Mouse (Mus musculus): ENCODE measurements at regions not wholly inside any gene's neighbourhood (a gene's known extent, or its start where the extent isn't known, plus 50 kb on each side); places are given as distances from the start of the nearest gene placed in this dataset.
A peak's percentile ranks its signal among the peaks of the same experiment; 100 is the strongest.

DNA sequence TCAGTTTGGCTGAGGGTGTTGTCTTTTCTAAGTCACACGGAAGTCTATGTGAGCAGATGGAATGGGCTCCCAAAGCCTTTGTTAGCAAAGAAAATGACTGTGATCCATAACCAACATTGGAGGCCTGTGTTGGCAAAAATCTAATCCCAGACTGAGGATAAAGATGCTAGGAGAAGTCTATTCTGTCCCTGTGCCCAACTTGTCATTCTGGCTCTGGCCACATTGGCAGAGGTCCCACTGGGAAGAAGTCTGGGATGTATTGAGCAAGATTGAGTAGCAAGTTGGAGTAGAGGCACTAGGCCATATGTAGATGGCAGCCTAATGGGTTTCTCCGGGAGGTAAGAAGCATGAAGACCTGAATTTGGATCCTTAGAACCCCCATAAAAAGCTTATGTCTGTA, 54.1 kb downstream of the Nog start:
- DNase-seq (ENCODE audit: low spot score): no peak

DNA sequence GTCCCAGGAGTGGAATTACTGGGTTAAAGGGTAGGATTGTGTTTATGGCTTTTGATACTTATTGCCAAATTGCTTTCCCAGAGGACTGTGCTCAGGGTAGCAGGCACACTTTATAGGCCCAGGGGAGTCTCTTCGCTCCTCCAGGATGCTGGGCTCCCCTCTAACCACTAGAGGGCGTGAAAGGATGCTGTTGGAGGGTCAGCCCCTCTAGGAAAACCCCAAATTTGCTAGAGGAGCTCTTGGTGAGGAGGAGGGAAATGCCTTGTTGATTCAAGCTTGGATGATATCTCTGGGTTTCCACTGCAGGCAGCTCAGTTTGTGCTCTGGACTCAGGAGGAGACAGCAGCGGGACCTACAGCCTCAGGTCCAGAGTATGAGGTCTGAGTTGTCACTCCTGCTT, 58.8 kb downstream of the Nog start:
- DNase-seq (ENCODE audit: low spot score): no peak

DNA sequence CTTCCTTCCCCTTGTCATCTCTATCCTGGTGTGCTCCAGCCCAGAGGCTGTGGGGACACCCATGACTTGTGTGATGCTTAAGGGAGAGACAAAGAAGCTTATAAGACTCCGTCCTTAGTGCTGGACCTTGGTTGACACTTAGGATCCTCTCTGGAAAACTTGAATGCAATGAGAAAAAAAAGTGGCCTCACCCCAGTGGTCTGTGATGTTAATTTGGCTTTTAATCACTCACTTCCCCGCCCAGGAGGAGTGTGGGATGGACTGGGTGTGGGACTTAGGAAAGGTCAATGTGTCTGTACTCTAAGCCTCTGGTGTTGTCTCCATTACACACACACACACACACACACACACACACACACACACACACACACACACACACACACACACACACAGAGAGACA, 60.0 kb downstream of the Nog start:
- DNase-seq (ENCODE audit: low spot score): no peak

DNA sequence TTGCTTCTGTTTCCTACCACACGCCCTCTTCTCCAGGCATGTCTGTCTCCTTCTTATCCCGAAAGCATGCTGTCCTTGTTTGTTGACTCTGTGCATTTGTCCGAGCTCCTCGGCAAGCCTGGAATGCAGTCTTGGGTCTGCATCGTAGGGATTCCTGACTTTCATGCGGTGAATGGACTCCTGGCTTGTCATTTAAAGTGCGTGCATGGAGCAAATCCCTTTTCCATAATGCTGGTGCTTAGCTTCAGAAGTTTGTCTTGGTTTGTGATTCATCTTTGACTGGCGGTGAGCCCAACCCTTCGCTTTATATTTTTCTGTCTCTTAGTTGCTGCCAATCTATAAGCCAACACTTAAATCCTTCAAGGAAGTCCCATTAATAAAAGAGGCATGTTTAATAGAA, 62.2 kb downstream of the Nog start:
- DNase-seq (ENCODE audit: low spot score): no peak

DNA sequence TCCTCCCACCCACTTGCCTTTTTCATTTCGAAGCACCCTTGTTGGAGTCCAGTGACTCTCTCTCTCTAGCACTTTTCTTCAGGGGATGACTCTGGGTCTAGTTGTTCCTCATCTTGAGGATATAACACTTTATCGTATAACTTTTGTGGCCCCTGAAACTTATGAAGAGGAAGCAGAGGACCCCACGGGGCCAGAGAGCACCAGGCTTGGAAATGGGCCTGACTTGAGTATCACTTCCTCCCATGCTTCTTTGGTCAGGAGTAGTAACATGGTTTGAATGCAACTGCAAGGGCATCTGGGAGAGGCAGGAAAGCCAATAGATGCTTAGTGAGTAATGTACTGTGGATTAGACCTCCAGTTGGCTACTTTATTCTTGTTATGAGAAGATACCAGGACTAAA, 65.2 kb downstream of the Nog start:
- DNase-seq (ENCODE audit: low spot score): no peak

DNA sequence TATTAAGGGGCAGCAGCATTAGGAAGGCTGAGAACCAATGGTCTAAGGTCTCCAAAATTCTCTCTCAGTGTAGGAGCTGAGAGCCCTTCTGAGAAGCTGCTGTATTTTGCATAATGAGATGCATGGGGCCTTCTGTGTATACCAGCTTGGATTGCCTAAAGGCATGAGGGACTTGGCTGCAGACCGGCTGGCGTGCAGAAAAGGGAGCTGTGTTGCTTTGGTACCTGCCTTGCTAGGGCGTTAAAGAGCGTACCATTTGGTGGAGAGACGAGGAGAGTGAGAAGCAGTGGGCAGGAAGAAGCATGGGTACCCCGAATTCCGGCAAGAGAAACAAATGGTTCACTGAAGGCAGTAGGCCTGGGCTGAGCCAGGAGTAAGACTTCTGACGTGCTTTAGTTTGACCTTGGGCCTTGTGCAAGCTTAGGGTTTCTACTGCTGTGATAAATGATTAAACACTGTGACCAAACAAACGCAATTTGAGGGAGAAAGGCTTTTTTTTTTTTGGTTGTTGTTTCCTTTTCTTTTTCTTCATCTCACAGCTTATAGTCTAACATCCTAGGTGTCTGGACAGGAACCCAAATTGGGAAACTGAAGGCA, 69.2 kb downstream of the Nog start:
- no peak for DNase-seq (ENCODE audit: low spot score)

DNA sequence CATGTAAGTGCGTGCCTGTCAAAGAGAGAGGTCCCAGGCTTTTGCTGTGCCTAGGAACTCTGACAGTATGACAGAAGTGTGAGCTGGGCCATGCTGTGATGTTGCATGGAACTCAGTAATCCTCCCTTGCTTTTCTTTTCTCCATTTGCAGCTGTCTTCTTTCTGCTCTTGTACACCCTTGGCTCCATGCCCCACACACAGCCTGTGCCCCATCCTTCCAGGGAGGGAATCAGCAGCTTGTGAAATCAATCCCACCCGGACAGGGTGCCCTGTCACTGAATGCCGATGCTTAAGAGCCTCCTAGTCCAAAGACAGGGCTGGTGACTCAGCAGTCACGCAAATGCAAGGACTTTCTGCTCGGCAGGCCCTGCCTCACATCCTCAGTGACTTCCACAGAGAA, 72.4 kb downstream of the Nog start:
- DNase-seq (ENCODE audit: low spot score): no peak

DNA sequence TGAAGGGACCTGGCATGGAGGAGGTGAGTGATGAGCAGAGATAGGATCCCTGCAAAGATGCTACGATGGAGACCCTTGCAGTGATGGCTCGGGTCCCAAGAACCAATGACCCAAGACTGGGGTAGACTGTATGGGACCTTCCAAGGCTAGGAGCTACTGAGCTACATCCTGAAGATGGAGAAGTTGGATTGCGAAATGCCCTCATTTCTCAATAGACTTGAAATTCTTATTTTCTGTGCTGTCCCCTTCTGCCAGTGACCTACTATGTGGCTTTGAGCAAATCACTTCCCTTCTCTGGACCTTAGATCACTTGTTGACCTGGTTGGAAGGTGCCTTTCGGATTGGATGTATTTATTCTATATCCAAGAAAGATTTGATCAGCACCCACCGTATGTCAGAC, 88.9 kb downstream of the Nog start:
- no peak for DNase-seq (ENCODE audit: low spot score)

DNA sequence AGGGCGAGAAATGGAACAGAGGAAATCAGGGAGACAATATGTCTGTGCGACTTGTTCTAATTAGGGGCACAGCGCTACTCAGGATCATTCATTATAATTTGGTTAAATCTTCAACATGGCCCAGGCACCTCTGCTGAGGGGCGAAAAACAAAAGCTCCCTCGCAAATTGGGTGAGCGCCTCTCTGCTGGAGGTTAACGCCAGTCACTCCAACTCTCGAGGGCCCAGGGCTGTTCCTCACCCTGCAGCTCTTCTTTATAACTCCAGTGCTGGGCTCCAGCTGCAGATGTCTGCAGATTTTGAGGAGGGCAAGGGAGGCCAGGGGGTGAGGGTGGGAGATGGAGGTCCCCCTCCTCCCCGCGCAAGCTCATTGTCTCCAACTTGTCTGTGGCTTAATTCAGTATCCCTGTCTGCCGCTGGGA, 92.6 kb downstream of the Nog start:
- DNase-seq (ENCODE audit: low spot score): no peak

DNA sequence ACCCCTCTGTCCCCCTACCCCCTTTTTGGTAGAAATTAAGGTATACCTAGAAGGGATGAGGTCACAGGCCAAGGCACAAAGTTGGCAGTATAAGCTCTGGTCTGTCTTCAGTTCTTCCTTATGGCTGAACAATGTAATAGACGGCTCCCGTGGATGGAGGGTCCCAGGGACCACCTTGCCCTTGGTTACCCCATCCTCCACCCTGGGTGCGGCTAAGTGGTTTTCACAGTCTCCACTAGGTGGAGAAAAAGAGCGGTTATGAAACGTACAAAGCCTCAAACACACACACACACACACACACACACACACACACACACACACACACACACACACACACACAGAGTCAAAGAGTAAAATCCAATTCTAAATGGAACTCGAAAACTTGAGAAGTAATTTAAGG, 93.1 kb downstream of the Nog start:
- DNase-seq (ENCODE audit: low spot score): no peak

DNA sequence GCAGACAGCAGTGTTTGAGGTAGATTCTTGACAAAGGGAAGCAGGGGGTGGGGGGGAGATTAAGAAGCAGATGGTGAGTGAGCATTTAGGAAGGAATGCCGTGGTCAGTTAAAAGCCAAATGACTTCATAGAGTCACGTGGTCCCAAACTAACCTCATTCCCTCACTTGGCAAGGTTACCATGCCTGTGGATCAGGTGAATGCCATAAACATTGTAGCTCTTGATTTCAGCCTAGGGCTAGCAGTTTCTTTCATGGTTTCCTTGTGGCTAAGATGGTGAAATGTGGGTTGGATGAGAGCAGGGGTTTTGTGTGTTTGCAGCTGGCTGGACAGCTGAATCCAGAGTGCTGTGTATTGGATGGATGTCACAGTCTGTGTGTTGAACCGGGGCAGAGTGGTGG, 95.3 kb downstream of the Nog start:
- DNase-seq (ENCODE audit: low spot score): no peak

DNA sequence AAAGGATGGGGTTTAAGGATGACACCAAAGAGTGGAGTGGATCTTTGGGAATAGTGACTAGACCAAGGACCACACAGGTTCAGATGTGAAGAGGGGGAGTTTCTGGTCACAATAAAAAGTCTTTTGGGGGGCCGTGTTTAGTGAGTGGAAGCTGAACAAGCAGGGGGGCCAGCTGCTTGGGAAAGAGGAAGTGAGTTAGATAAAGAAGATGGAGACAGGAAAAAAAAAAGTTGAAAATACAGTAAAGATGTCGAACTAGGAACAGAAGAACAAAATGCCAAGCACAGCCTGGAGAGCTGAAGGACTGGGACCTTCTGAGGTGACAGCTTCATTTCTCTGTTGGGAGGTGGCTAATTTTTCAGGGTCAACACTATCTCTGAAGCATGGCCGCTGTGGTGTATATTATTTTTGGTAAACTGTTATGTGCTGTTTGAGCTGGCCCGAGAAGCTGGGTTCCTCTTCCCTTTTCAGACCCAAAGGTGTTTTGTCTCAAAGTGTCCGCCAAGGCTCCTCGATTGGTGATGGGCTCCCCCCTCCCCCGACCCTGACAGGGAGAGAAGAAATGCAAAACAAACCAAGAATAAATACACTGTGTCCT, 97.1 kb downstream of the Nog start:
- no peak for DNase-seq (ENCODE audit: low spot score)

DNA sequence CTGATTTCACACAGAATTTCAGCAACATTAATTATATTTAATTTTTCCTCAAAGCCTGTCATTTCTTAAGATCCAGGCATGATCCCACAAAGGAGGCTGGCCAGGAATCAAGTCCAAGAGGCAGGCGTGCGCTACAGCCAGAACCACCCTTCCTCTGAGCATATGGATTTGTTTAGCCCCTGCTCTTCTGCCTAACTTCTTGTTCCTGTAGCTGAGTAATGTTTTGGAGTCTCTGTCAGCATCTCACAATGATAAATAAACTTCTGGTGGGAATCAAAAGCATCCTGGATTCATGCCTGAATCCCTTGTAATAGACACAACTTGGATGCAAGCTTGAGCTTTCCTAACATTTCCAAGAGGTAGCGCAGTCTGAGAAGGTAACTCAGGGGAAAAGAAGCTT, 101.7 kb downstream of the Nog start:
- no peak for DNase-seq (ENCODE audit: low spot score)

DNA sequence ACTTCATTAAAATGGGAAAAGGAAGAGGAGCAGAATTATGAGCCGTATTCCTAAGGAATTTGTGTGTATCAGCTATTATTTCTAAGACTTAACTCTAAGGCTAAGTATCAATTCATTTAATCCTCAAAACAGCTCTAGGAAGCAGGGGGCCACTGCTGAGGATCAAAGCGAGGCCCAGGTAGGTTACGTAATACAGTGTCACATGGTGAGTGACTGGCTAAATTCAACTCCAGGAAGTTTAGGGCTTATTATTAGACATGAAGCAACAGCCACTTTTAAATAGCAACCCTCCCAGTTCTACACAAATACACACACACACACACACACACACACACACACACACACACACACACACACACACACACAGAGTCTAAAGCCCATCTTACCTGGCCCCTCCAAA, 109.3 kb downstream of the Nog start:
- DNase-seq (ENCODE audit: low spot score): no peak

DNA sequence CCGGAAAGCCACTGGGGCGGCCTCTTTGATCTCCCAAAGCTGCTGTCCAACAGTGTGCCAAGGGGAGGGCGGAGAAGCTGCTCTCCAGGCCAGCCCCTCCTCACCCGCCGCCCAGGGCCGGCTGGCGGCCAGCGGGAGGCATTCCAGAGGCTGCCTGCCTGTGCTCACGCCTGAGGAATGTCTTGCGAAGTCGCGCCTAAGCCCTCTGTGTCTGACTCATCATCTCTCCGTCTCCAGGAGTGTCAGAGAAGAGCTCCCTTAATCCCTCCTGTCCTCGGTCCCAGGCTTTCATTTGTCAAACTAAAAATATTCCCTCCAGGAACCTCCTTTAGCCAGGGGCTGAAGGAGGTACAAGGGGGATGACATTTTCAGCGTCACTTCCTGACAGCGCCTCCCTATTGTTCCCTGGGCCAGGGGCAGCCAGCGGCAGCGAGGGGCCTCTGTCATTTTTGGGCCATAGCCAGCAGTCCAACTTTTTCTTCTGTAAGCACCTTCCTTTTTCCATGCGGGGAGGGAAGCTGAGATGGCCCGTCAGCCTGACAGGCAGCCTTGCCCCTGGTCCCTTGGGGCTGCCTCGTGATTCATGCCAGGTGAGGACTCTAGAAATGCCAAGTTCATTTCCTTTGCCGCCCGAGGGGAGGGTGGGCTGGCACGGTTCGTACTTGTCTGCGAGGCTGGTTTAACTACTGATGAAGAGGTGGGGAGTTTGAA, 113.4 kb downstream of the Gm525 start:
- no peak for DNase-seq (ENCODE audit: low spot score)

DNA sequence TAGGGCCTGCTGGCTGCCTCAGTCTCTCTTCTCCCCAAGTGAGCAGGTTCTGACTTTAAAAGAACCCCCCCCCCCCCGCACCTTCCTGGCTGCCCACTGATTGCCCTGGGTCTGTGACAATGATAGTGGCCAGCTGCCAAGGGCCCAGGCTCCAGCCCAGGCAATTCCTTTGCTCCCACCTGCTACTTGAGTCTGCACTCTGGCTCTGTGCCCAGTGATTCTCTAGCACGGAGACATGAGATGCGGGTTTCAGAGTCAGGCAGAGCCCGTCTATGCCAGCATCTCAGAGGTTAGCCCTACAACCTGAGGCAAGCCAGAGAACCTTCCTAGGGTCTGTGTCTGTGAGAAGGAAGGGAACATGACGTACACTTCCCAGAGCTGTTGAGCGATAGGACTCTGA, 112.2 kb downstream of the Gm525 start:
- DNase-seq (ENCODE audit: low spot score): no peak

DNA sequence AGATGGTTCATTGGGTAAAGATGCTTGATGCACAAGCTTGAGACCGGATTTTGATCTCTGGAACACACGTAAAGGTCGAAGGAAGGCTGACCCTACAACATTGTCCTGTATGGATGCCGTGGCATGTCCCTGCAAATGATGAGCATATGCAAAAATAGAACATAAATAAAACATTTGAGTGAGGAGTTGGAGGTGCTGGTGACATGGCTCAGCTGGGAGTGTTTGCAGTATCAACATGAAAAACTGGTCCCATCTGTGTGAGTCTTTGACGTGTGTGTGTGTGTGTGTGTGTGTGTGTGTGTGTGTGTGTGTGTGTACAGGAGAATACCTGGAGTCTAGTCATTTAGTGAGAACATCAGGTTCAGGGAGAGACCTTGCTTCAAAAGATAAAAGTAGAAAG, 107.8 kb downstream of the Gm525 start:
- DNase-seq (ENCODE audit: low spot score): no peak

DNA sequence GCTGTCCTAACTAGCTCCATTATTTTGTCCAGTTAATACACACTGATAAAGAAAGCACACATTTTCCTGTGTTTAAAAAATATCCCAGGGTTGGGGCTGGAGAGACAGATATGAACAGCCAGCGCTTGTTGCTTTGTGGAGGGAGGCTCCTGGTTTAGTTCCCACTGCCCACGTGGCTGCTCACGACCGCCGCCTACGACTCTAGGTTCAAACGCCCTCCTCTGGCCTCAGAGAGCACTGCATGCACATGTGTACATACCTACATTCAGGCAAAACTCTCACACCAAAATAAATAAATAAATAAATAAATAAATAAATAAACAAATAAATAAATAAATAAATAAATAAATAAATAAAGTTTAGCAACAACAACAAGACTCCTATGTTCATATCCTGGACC, 104.8 kb downstream of the Gm525 start:
- no peak for DNase-seq (ENCODE audit: low spot score)

DNA sequence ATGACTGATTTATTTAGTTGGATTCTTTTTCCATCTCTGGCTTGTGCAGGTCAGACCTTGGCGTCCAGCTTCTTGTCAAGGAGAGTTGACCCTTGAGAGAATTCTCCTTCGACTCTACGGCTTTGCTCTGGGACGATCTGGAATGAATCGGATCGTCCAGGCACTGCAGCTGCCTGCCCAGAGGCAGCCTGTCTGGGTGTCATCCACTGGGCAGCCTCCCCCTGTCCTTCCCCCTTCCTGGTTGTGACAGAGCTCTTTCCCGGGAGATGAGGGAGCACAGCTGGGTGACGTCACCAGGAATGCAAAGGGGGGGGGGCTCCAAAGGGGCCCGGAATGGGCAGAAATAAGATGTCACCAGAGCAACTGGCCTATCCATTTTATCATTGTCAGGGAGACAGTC, 101.9 kb downstream of the Gm525 start:
- DNase-seq (ENCODE audit: low spot score): no peak

DNA sequence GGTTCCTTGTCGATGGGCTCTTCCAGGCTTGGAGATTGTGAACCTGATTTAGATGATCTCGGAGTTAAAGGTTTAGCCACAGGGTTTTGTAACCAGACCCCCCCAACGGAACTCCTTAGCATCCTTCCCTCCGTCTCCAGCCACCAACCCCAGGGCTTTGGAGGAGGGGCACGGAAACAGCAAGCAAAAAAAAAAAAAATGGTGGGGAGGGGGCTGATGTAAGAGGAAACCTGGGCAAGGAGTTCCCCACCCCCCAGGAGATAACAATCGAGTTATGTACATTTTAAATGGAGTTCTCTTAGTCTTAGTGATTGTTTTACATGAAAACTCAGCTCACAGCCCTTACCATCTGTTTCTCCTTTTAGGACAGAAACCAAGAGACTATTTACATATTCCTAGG, 101.3 kb downstream of the Gm525 start:
- no peak for DNase-seq (ENCODE audit: low spot score)

DNA sequence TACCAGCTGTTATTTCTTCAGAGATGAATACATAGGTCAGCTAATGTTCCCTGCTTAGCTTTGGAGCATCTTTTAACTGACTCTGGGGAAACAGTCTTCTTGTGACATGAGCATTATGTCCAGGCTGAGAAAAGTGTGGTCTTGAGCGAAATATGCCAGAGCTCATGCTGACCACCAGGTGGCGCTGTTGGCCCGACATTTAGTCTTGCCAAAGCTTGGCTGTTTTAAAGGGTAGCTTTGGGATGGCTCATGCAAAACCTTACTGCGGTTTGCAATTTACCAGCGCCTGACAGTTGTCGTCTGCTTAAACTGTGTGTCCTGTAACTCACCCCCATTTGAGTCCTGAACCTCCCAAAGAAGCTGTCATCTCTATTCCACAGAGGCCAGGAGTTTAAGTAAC, 91.6 kb downstream of the Gm525 start:
- DNase-seq (ENCODE audit: low spot score): peak; percentile 47

DNA sequence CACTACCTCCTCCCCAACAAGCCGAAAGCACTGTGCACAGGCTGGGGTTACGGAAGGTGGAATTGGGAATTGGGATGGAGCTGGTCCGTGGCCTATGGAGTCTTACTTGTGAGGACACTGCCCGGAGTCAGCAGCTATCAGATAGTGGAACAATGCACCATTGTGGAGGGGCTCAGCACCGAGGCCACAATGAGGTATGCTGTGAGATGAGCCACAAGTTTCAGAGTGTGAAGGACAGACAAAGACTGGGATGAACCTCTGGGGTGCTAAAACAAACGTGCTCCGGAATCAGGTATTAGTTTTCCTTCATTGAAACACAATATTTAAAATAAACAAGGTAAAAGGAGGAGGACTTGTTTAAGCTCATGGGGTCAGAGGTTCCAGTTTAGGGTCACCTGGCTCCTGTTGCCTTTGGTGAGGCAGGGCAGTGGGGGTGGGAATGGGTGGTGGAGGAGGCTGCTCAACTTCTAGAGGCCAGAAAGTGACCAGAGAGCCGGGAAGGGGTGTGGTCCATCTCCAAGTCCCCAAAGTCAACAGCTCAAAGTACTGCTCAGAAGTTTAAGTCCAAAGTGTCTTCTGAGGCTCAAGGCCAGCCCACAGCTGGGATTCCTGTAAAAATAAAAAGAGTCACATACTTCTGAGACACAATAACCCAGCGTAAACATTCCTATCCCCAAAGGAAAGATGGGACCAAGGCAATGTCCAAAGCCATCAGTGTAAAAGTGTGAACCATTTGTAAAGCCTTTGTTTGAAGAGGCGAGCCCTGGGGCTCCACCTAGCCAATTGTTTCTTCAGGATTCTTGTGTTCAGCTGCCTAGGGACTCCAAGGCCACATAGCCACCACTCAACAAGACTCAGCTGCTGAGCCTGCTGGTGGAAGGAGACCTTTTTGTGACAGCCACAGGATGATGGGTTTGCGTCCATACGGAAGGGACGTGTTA, 80.1 kb downstream of the Gm525 start:
- DNase-seq (ENCODE audit: low spot score): no peak

DNA sequence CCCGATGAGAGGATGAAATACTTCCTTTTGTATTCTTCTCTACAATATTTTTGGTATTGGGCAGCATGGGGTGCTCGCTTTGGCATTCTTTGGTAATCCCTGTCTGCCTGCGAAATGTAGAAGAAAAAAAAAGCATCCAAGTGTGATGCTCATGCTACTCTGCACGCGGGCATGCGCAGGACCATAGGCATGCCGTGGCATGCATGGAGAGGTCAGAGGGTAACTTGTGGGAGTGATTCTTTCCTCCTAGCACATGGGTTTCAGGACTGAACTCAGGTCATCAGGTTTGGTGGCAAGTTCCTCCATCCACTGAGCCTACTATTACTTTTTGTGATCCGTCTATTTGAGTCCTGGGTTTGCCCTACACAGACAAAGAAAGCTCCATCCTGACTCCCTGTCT, 74.3 kb downstream of the Gm525 start:
- no peak for DNase-seq (ENCODE audit: low spot score)
